Mouse (Mus musculus) midbrain, embryonic 14.5 days (tissue): ENCODE results near the gene Dusp23. TPM values are rescaled to one million over a fixed set of nuclear protein-coding genes. Genes with fewer than 3 reads are reported as not detected.

Source experiments
- ATAC-seq: fragments of 200-750 bp; cut with Nextera tagmentation; 2 replicates; pipeline ENCODE4 v1.8.0; 2017; ENCODE audit warnings: moderate number of reproducible peaks, moderate library complexity; ENCODE audit not compliant: low FRiP score, low TSS enrichment
- DNase-seq: peaks from one replicate; pipeline ENCODE4 v3.0.0-alpha.2; 2015
- H3K27ac ChIP-seq: fragments of 300-500 bp; sonication (generic); replicated peaks from 2 replicates; pipeline ENCODE4 v1.5.1; 2014; ENCODE audit warnings: mild to moderate bottlenecking, low read depth, low read length, moderate library complexity
- H3K27me3 ChIP-seq: fragments of 300-500 bp; sonication (generic); 2 replicates; pipeline ENCODE4 v1.6.1; 2014; ENCODE audit warnings: low read length, control low read depth, mixed read lengths; ENCODE audit not compliant: control insufficient read depth, insufficient read depth
- H3K36me3 ChIP-seq: fragments of 300-500 bp; sonication (generic); 2 replicates; pipeline ENCODE4 v1.6.1; 2014; ENCODE audit warnings: low read length, control low read depth; ENCODE audit not compliant: control insufficient read depth, insufficient read depth
- H3K4me1 ChIP-seq: fragments of 300-500 bp; sonication (generic); 2 replicates; pipeline ENCODE4 v1.6.1; 2014; ENCODE audit warnings: mild to moderate bottlenecking, antibody characterized with exemption, low read length, control low read depth; ENCODE audit not compliant: control insufficient read depth, insufficient read depth
- H3K4me2 ChIP-seq: fragments of 300-500 bp; sonication (generic); 2 replicates; pipeline ENCODE4 v1.6.1; 2014; ENCODE audit warnings: mild to moderate bottlenecking, low read length, moderate library complexity
- H3K4me3 ChIP-seq: fragments of 300-500 bp; sonication (generic); replicated peaks from 2 replicates; pipeline ENCODE4 v1.5.1; 2014; ENCODE audit warnings: low read depth, low read length
- H3K9ac ChIP-seq: fragments of 300-500 bp; sonication (generic); replicated peaks from 2 replicates; pipeline ENCODE4 v1.6.1; 2014; ENCODE audit warnings: mild to moderate bottlenecking, low read length, moderate library complexity
- H3K9me3 ChIP-seq: fragments of 300-500 bp; sonication (generic); 2 replicates; pipeline ENCODE4 v1.6.1; 2016; ENCODE audit warnings: low read length, control low read depth, mixed read lengths; ENCODE audit not compliant: control insufficient read depth
- WGBS: fragments of 180-500 bp; shearing (Covaris S2); extraction: QIAGEN DNeasy Blood & Tissue Kit; methylation state at CpG from one replicate; pipeline ENCODE4 v1.1.7; 2014; 5-methylcytosine and 5-hydroxymethylcytosine counted together
- polyA plus RNA-seq: library from polyadenylated mRNA; unstranded; fragments of >200 nt; fragmentation: Nextera tagmentation; extraction: Ambion mirVana; gene quantifications from 2 replicates; pipeline ENCODE4 v1.2.1, GENCODE M21; 2014

Dusp23 gene
- polyA plus RNA-seq, 1 experiment from 2014 or later: 8.7 TPM

- H3K27me3 ChIP-seq: no peaks in the 10 kb centered on the region
- H3K4me1 ChIP-seq: no peaks in the 10 kb centered on the region
- no peaks in the 10 kb centered on the region for H3K9me3 ChIP-seq
- WGBS: 87% methylated on average over 2 of the region's 2 CpGs
- H3K4me3 ChIP-seq: no peak overlapping the region
- no peak overlapping the region for H3K4me2 ChIP-seq
- H3K36me3 ChIP-seq: no peaks in the 10 kb centered on the region
- ATAC-seq: no peak
- no peak overlapping the region for H3K9ac ChIP-seq
- no peak overlapping the region for H3K27ac ChIP-seq
- no peak for DNase-seq
Observed at GRCm38 (mm10) chr1:172593956-172594355, 38.8 kb downstream of the Dusp23 start.

DNA sequence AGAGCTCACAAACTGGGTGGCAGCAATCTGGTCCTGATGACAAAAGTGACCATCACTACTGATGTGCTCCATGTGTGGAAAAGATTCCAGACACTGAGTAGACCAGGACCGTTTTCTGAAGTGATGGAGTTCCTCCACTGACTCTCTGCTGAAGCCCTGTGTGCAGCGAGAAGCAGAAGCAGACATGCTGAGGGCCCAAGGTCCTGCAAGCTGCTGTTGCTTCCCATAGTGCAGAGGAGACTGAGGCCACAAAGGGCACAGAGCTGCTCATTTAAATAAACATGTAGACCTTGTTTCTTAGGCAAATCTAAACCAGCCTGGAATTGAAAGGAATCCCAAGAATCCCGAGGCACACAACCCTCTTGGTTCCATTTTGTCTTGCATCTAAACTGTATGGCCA lies 39.4 kb downstream of the Dusp23 start:
- no peak for ATAC-seq
- Histone ChIP-seq H3K9ac (no peak overlapping the region), H3K9me3 (no peaks in the 10 kb centered on the region), H3K27me3 (no peaks in the 10 kb centered on the region), H3K36me3 (no peaks in the 10 kb centered on the region), H3K4me3 (no peak overlapping the region), H3K4me1 (no peaks in the 10 kb centered on the region), H3K4me2 (no peak overlapping the region), H3K27ac (no peak overlapping the region)
- WGBS: 67% methylated on average over 3 of the region's 3 CpGs
- DNase-seq: no peak

DNA sequence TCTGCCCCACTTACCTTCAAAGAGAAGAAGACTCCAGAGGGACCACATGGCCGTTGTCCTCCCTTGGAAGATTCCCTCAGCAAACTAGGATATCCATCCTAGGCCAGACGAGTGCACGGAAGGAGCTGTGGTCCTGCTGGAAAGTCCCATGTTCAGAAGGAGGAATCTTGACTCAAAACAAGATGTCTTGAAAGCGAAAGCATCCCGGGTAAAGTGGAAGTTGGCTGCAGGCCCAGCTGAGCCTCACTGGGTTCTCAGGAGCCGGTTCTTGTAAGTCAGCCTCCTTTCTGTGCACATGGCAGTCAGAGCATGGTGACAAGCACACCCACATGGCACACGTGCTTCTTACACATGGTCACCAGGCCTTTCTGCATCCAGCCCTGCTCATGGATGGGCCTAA lies 42.4 kb downstream of the Dusp23 start, which contains the start of gene Slamf8:
TSS of gene Slamf8 (minus strand) at position 184 of the 400 bp plus-strand sequence.
- no peaks in the 10 kb centered on the region for H3K36me3 ChIP-seq
- H3K4me1 ChIP-seq: peaks cover 12% of the 10 kb centered on the region
- H3K4me2 ChIP-seq: no peak within 1 kb of the TSS
- H3K27me3 ChIP-seq: no peaks in the 10 kb centered on the region
- no peak within 1 kb of the TSS for H3K27ac ChIP-seq
- DNase-seq (no peak), ATAC-seq (no peak)
- H3K9me3 ChIP-seq: no peaks in the 10 kb centered on the region
- H3K4me3 ChIP-seq: no peak within 1 kb of the TSS
- WGBS: 86% methylated on average over 7 of the region's 7 CpGs
- H3K9ac ChIP-seq: no peak within 1 kb of the TSS

GRCm38 (mm10) chr1:172585612-172586567 lies 46.9 kb downstream of the Dusp23 start:
- DNase-seq: peak; percentile 64
- WGBS: 14% methylated on average over 26 of the region's 26 CpGs

GRCm38 (mm10) chr1:172585026-172585425 lies 47.7 kb downstream of the Dusp23 start:
- no peak overlapping the region for H3K27ac ChIP-seq
- H3K9me3 ChIP-seq: no peaks in the 10 kb centered on the region

More at GRCm38 (mm10) chr1:172585612-172586567, 46.9 kb downstream of the Dusp23 start:
- peak overlapping the region; percentile 26; the same call in 1 of the 2 replicates for H3K9ac ChIP-seq
- H3K9me3 ChIP-seq: no peaks in the 10 kb centered on the region
- peak overlapping the region; percentile 37 for H3K27ac ChIP-seq
- H3K4me1 ChIP-seq: peaks cover 12% of the 10 kb centered on the region
- peak overlapping the region; percentile 28 for H3K4me2 ChIP-seq
- H3K4me3 ChIP-seq: no peak overlapping the region
- no peaks in the 10 kb centered on the region for H3K27me3 ChIP-seq
- H3K36me3 ChIP-seq: no peaks in the 10 kb centered on the region
- ATAC-seq: peak; percentile 60; the same call in 1 of the 2 replicates

DNA sequence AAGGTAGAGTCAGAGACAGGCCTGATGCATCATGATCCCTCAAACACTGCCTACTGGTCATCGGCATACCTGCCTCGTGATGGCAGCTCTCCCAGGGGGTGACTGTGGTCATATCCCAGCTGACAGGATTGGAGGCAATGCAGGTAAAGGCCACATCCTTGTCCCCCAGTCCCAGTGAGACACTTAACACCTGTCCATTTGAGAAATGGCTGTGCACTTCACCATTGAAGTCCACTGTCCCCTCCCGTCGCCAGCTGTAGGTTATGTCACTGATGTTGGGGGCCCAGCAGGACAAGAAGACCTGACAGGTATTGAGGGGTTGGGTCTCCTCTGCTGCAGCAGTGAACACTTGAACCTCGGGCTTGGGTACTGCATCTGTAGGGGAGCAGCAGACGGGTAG lies 48.5 kb downstream of the Dusp23 start:
- no peak for ATAC-seq
- 86% methylated on average over 6 of the region's 6 CpGs for WGBS

More at GRCm38 (mm10) chr1:172585026-172585425, 47.7 kb downstream of the Dusp23 start:
- Histone ChIP-seq H3K4me1 (peaks cover 12% of the 10 kb centered on the region), H3K9ac (no peak overlapping the region), H3K4me3 (no peak overlapping the region), H3K4me2 (0 out of 2 replicates have a peak overlapping the region, but pooled peaks have one; percentile 28), H3K27me3 (no peaks in the 10 kb centered on the region), H3K36me3 (no peaks in the 10 kb centered on the region)
- DNase-seq: no peak
- WGBS: 46% methylated on average over 4 of the region's 4 CpGs
- peak; percentile 1; the same call in 1 of the 2 replicates for ATAC-seq

DNA sequence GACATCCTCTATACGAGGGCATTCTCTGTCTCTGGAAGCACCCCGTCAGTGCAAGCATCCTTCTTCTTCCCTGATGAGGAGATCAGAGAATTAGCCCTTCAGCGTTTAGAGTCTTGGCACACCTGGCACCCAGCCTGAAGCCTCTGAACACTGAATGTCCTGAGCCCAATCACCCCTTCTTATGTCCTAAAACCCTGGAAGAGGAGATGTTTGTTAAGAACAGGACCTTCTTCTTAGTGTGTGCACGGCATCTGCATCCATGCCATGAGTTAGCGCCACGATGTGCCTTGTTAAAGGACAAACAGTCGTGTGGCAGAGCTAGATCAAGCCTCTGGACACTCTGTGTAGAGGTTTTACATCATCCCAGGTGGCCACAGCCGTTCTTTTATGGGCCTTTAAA lies 50.3 kb downstream of the Dusp23 start:
- Histone ChIP-seq H3K27ac (no peak overlapping the region), H3K4me3 (no peak overlapping the region), H3K36me3 (no peaks in the 10 kb centered on the region), H3K9ac (no peak overlapping the region), H3K4me2 (no peak overlapping the region), H3K27me3 (no peaks in the 10 kb centered on the region), H3K9me3 (no peaks in the 10 kb centered on the region), H3K4me1 (peaks cover 12% of the 10 kb centered on the region)
- 87% methylated on average over 8 of the region's 8 CpGs for WGBS
- ATAC-seq (no peak), DNase-seq (no peak)

More for the DNA sequence above, 48.5 kb downstream of the Dusp23 start:
- H3K4me2 ChIP-seq: no peak overlapping the region
- no peaks in the 10 kb centered on the region for H3K9me3 ChIP-seq
- H3K9ac ChIP-seq: no peak overlapping the region
- no peaks in the 10 kb centered on the region for H3K27me3 ChIP-seq
- no peak overlapping the region for H3K27ac ChIP-seq
- H3K4me1 ChIP-seq: peaks cover 12% of the 10 kb centered on the region
- no peak for DNase-seq
- no peak overlapping the region for H3K4me3 ChIP-seq
- H3K36me3 ChIP-seq: no peaks in the 10 kb centered on the region
